Mouse (Mus musculus): Measurements from ENCODE around the gene Gm11596. TPM values are rescaled to one million over a fixed set of nuclear protein-coding genes. Genes with fewer than 3 reads are reported as not detected.
"Not testable (repeated sequence)": the region's sequence is repeated elsewhere in the genome, so short reads cannot be mapped to it uniquely, and the experiment has no call there.

Gene Gm11596
- polyA plus RNA-seq (2012; rRNA removed) = not detected in 2 replicates

DNA sequence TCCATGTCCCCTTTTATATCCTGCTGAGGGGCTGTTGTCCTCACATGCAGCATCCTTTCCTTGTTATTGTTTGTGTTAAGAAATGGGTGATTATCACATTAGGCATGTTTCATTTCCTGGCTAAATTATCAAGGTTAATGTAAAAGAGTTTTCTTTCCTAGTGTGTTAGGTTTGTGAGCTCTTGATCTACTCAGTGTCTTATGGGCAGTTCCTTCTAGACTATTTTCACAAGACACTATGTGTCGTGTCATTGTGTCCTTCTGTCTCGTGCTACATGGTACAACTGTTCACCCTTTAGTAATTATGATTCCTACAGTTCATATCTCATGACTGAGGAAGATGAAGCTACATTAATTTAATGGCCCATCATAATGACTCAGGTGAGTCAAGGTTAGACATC, at the start of gene Gm11596:
Gm11596 (minus strand) TSS at position 101 of the 400 bp plus-strand sequence.
- WGBS = 70% methylated on average over 2 of the region's 2 CpGs
- TF ChIP-seq POLR2A (IDR thresholded peaks at IDR 0.05; ENCODE audit: low read depth, low read length) (no peak), CTCF (IDR thresholded peaks at IDR 0.05; ENCODE audit: extremely low read depth, insufficient read length, insufficient replicate concordance, low read depth, low read length) (no peak)
- Histone ChIP-seq H3K36me3 (ENCODE audit: control insufficient read depth, insufficient read depth, low read length) (no peaks in the 10 kb centered on the region), H3K27ac (ENCODE audit: insufficient read depth, low read depth, low read length) (no peak within 1 kb of the TSS), H3K4me3 (ENCODE audit: low read depth, low read length) (no peak within 1 kb of the TSS), H3K27me3 (ENCODE audit: control insufficient read depth, insufficient read depth, low read length) (no peaks in the 10 kb centered on the region), H3K4me1 (ENCODE audit: control insufficient read depth, insufficient read depth, insufficient read length, low read length) (no peaks in the 10 kb centered on the region)

DNA sequence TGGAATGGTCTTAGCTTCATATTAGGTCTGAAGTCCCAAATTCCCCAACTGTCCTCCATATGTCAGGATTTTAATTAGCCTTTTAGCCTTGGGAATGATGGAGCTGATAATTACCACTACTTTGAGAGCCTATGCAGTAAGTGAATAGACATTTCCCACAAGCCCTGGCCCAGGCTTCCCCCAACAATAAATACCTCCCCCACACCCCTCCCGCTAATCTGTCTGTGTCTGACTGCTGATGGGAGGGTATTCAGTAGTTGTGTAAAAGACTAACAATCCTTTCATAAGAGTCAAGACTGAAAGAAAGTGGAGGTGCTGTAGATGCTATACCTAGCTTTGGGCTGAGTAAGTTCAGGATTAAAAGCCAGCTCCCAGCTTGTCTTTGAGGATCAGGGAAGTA, 48.9 kb upstream of the Gm11596 start:
- no peak overlapping the region for H3K27ac ChIP-seq (ENCODE audit: insufficient read depth, low read depth, low read length)
- H3K4me1 ChIP-seq (ENCODE audit: control insufficient read depth, insufficient read depth, insufficient read length, low read length) = no peaks in the 10 kb centered on the region
- H3K4me3 ChIP-seq (ENCODE audit: low read depth, low read length) = no peak overlapping the region
- no peaks in the 10 kb centered on the region for H3K27me3 ChIP-seq (ENCODE audit: control insufficient read depth, insufficient read depth, low read length)
- TF ChIP-seq POLR2A (IDR thresholded peaks at IDR 0.05; ENCODE audit: low read depth, low read length) (no peak), CTCF (IDR thresholded peaks at IDR 0.05; ENCODE audit: extremely low read depth, insufficient read length, insufficient replicate concordance, low read depth, low read length) (no peak)
- WGBS = 74% methylated on average over 1 of the region's 1 CpGs
- H3K36me3 ChIP-seq (ENCODE audit: control insufficient read depth, insufficient read depth, low read length) = no peaks in the 10 kb centered on the region

DNA sequence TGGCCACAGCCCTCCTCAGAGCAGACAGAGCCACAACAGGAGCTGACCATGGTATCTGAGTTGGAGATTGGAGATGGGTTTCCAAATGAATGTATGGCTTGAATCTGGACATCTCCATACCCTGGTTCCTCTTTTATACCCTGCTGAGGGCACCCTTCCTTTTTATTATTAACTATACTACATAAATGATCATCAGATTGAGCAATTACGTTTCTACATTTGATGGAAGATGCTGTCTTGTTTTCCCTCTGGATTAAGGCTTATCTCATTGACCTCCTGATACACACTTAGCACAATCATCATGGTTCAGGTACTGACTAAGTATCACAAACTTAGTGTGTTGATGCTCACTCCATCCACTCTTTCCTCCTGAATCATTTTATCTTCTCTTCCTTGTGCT, 44.7 kb upstream of the Gm11596 start, which contains the start of gene 2300003K06Rik:
2300003K06Rik (minus strand) TSS at position 101 of the 400 bp plus-strand sequence.
- no peaks in the 10 kb centered on the region for H3K36me3 ChIP-seq (ENCODE audit: control insufficient read depth, insufficient read depth, low read length)
- no peaks in the 10 kb centered on the region for H3K4me1 ChIP-seq (ENCODE audit: control insufficient read depth, insufficient read depth, insufficient read length, low read length)
- no peak within 1 kb of the TSS for H3K27ac ChIP-seq (ENCODE audit: insufficient read depth, low read depth, low read length)
- TF ChIP-seq CTCF (IDR thresholded peaks at IDR 0.05; ENCODE audit: extremely low read depth, insufficient read length, insufficient replicate concordance, low read depth, low read length) = no peak
- TF ChIP-seq POLR2A (IDR thresholded peaks at IDR 0.05; ENCODE audit: low read depth, low read length) = no peak
- H3K27me3 ChIP-seq (ENCODE audit: control insufficient read depth, insufficient read depth, low read length) = no peaks in the 10 kb centered on the region
- 50% methylated on average over 1 of the region's 1 CpGs for WGBS
- H3K4me3 ChIP-seq (ENCODE audit: low read depth, low read length) = no peak within 1 kb of the TSS

DNA sequence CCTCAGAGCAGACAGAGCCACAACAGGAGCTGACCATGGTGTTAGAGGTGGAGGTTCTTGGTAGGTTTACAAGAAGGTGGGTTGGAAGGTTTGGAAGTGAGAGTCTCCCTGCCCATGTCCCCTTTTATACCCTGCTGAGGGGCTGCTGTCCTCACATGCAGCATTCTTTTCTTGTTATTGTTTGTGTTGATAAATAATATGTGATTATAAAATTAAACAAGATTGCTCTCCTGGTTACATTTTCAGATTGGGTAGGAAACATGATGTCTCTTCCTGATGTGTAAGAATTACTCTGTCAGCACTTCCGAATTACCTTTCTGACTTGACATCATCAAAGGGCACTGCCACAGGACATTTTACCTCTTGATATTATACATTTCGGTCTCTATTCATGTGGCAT, 22.3 kb upstream of the Gm11596 start, which contains the start of gene Gm11564:
Gm11564 (minus strand) TSS at position 101 of the 400 bp plus-strand sequence.
- WGBS = 78% methylated on average over 2 of the region's 2 CpGs
- not testable (repeated sequence) for H3K4me1 ChIP-seq (ENCODE audit: control insufficient read depth, insufficient read depth, insufficient read length, low read length); H3K27ac ChIP-seq (ENCODE audit: insufficient read depth, low read depth, low read length); H3K36me3 ChIP-seq (ENCODE audit: control insufficient read depth, insufficient read depth, low read length); H3K27me3 ChIP-seq (ENCODE audit: control insufficient read depth, insufficient read depth, low read length); H3K4me3 ChIP-seq (ENCODE audit: low read depth, low read length)

DNA sequence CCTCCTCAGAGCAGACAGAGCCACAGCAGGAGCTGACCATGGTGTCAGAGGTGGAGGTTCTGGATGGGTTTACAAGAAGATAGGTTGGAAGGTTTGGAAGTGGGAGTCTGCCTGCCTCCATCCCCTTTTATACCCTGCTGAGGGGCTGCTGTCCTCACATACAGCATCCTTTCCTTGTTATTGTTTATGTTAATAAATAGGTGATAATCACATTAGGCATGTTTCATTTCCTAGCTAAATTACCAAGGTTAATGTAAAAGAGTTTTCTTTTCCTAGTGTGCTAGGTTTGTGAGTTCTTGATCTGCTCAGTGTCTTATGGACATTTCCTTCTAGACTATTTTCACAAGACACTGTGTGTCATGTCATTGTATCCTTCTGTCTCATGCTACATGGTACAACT, 16.5 kb upstream of the Gm11596 start, which contains the start of gene Krtap4-13:
Krtap4-13 (minus strand) TSS at position 101 of the 400 bp plus-strand sequence.
- H3K4me3 ChIP-seq (ENCODE audit: low read depth, low read length); H3K27me3 ChIP-seq (ENCODE audit: control insufficient read depth, insufficient read depth, low read length); H3K4me1 ChIP-seq (ENCODE audit: control insufficient read depth, insufficient read depth, insufficient read length, low read length); H3K36me3 ChIP-seq (ENCODE audit: control insufficient read depth, insufficient read depth, low read length); H3K27ac ChIP-seq (ENCODE audit: insufficient read depth, low read depth, low read length): not testable (repeated sequence)

DNA sequence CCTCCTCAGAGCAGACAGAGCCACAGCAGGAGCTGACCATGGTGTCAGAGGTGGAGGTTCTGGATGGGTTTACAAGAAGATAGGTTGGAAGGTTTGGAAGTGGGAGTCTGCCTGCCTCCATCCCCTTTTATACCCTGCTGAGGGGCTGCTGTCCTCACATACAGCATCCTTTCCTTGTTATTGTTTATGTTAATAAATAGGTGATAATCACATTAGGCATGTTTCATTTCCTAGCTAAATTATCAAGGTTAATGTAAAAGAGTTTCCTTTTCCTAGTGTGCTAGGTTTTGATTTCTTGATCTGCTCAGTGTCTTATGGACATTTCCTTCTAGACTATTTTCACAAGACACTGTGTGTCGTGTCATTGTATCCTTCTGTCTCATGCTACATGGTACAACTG, 11.1 kb upstream of the Gm11596 start, which contains the start of gene Gm11554:
Gm11554 (minus strand) TSS at position 101 of the 400 bp plus-strand sequence.
- not testable (repeated sequence) for H3K27me3 ChIP-seq (ENCODE audit: control insufficient read depth, insufficient read depth, low read length); H3K27ac ChIP-seq (ENCODE audit: insufficient read depth, low read depth, low read length); H3K36me3 ChIP-seq (ENCODE audit: control insufficient read depth, insufficient read depth, low read length); H3K4me3 ChIP-seq (ENCODE audit: low read depth, low read length); H3K4me1 ChIP-seq (ENCODE audit: control insufficient read depth, insufficient read depth, insufficient read length, low read length)
- no CpG with 5 or more reads among the region's 1 CpGs for WGBS

DNA sequence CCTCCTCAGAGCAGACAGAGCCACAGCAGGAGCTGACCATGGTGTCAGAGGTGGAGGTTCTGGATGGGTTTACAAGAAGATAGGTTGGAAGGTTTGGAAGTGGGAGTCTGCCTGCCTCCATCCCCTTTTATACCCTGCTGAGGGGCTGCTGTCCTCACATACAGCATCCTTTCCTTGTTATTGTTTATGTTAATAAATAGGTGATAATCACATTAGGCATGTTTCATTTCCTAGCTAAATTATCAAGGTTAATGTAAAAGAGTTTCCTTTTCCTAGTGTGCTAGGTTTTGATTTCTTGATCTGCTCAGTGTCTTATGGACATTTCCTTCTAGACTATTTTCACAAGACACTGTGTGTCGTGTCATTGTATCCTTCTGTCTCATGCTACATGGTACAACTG, 5.6 kb upstream of the Gm11596 start, which contains the start of gene Gm11569:
Gm11569 (minus strand) TSS at position 101 of the 400 bp plus-strand sequence.
- H3K27me3 ChIP-seq (ENCODE audit: control insufficient read depth, insufficient read depth, low read length); H3K36me3 ChIP-seq (ENCODE audit: control insufficient read depth, insufficient read depth, low read length); H3K27ac ChIP-seq (ENCODE audit: insufficient read depth, low read depth, low read length); H3K4me3 ChIP-seq (ENCODE audit: low read depth, low read length); H3K4me1 ChIP-seq (ENCODE audit: control insufficient read depth, insufficient read depth, insufficient read length, low read length): not testable (repeated sequence)
- no CpG with 5 or more reads among the region's 1 CpGs for WGBS

DNA sequence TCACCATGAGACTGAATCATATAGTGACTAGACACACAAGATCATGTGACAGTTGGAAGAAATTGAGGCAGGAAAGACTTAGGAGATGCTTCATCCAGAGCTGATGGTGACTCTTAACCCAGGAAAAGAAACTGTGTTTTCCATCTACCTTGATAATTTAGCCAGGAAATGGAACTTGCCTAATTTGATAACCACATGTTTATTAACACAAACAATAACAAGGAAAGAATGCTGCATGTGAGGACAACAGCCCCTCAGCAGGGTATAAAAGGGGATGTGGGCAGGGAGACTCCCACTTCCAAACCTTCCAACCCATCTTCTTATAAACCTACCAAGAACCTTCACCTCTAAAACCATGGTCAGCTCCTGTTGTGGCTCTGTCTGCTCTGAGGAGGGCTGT, 8.4 kb downstream of the Gm11596 start, which contains the start of gene Krtap4-9:
Krtap4-9 (plus strand) TSS at position 301 of the 400 bp plus-strand sequence.
- not testable (repeated sequence) for H3K4me3 ChIP-seq (ENCODE audit: low read depth, low read length); H3K4me1 ChIP-seq (ENCODE audit: control insufficient read depth, insufficient read depth, insufficient read length, low read length); H3K27me3 ChIP-seq (ENCODE audit: control insufficient read depth, insufficient read depth, low read length); H3K36me3 ChIP-seq (ENCODE audit: control insufficient read depth, insufficient read depth, low read length); H3K27ac ChIP-seq (ENCODE audit: insufficient read depth, low read depth, low read length)

All from small intestine, adult 2 months (tissue).